Comparison of ENCODE assay signal across 22 mouse cellular contexts in genomic region chr3:101447239-101447638, GRCm38 (mm10).
DNase-seq lines count a peak whose midpoint lies in the region; ATAC-seq and TF ChIP-seq lines count a peak whose summit lies in the region.
"Had no signal": no experiment of that assay in that cellular context is flagged by ENCODE, and none has a peak within 500 bp of the region (broad histone marks: within the 10 kb centered on the region; RNA-seq: fewer than 3 reads in every experiment).

No protein-coding gene starts in this region.

- no peak overlapping the region for H3K4me2 ChIP-seq in hindbrain, embryonic 12.5 days (replicated peaks)
- no peak overlapping the region for H3K4me2 ChIP-seq in midbrain, embryonic 11.5 days
- H3K4me2 ChIP-seq: embryonic facial prominence, embryonic 13.5 days; forebrain, embryonic 12.5 days; heart, embryonic 12.5 days; hindbrain, embryonic 15.5 days had no signal

- WGBS in hindbrain, embryonic 10.5 days: 81% methylated on average over 4 of the region's 4 CpGs
- 84% methylated on average over 4 of the region's 4 CpGs for WGBS in hindbrain, embryonic 12.5 days
- 72% methylated on average over 4 of the region's 4 CpGs for WGBS in midbrain, embryonic 11.5 days
- 87% methylated on average over 4 of the region's 4 CpGs for WGBS in midbrain, embryonic 10.5 days
- WGBS in olfactory bulb, adult 2 months: 65% methylated on average over 4 of the region's 4 CpGs

- H3K27ac ChIP-seq in hindbrain, embryonic 10.5 days: peak overlapping the region; percentile 53; the same call in 1 of the 2 replicates
- no peak overlapping the region for H3K27ac ChIP-seq in hindbrain, embryonic 12.5 days
- no peak overlapping the region for H3K27ac ChIP-seq in midbrain, embryonic 11.5 days (ENCODE audit: low read depth, low read length)
- no peak overlapping the region for H3K27ac ChIP-seq in midbrain, embryonic 10.5 days (replicated peaks)
- peak overlapping the region; percentile 96 for H3K27ac ChIP-seq in olfactory bulb, adult 2 months (ENCODE audit: insufficient read depth, low read depth, low read length)
- H3K27ac ChIP-seq: embryonic facial prominence, embryonic 13.5 days; forebrain, embryonic 12.5 days; hindbrain, embryonic 15.5 days had no signal

- TF ChIP-seq CTCF in olfactory bulb, adult 2 months (IDR thresholded peaks at IDR 0.05; ENCODE audit: insufficient read depth, low read depth, low read length): no peak

- H3K27me3 ChIP-seq in hindbrain, embryonic 10.5 days (ENCODE audit: insufficient read depth, poor library complexity, severe bottlenecking): no peaks in the 10 kb centered on the region
- no peaks in the 10 kb centered on the region for H3K27me3 ChIP-seq in hindbrain, embryonic 12.5 days
- no peaks in the 10 kb centered on the region for H3K27me3 ChIP-seq in midbrain, embryonic 11.5 days (ENCODE audit: control insufficient read depth, insufficient read depth, low read length)
- H3K27me3 ChIP-seq in midbrain, embryonic 10.5 days (ENCODE audit: low read depth, poor library complexity, severe bottlenecking): no peaks in the 10 kb centered on the region
- H3K27me3 ChIP-seq: embryonic facial prominence, embryonic 13.5 days; forebrain, embryonic 12.5 days; heart, embryonic 12.5 days; hindbrain, embryonic 15.5 days had no signal

- no peak for ATAC-seq in hindbrain, embryonic 12.5 days (ENCODE audit: low FRiP score)
- no peak for ATAC-seq in midbrain, embryonic 11.5 days (ENCODE audit: low FRiP score)
- ATAC-seq in monocyte, adult 5-6 weeks (replicated peaks; ENCODE audit: insufficient number of reproducible peaks, low FRiP score, low TSS enrichment, poor library complexity, severe bottlenecking): no peak
- ATAC-seq: activated CD4-positive, CD25-positive, alpha-beta regulatory T cell, adult 4 months; CD4-positive, CD25-positive, alpha-beta regulatory T cell, adult 4 months; forebrain, postnatal 0 days had no signal

- H3K4me1 ChIP-seq in hindbrain, embryonic 10.5 days (replicated peaks): peaks cover 25% of the 10 kb centered on the region
- H3K4me1 ChIP-seq in hindbrain, embryonic 12.5 days: peaks cover 17% of the 10 kb centered on the region
- H3K4me1 ChIP-seq in midbrain, embryonic 11.5 days (ENCODE audit: control insufficient read depth, insufficient read depth, low read length): no peaks in the 10 kb centered on the region
- peaks cover 17% of the 10 kb centered on the region for H3K4me1 ChIP-seq in midbrain, embryonic 10.5 days
- peaks cover 61% of the 10 kb centered on the region for H3K4me1 ChIP-seq in olfactory bulb, adult 2 months (ENCODE audit: control insufficient read depth, insufficient read depth, low read length)

- H3K36me3 ChIP-seq in hindbrain, embryonic 10.5 days: peaks cover 17% of the 10 kb centered on the region
- peaks cover 20% of the 10 kb centered on the region for H3K36me3 ChIP-seq in hindbrain, embryonic 12.5 days
- no peaks in the 10 kb centered on the region for H3K36me3 ChIP-seq in midbrain, embryonic 11.5 days (ENCODE audit: control insufficient read depth, insufficient read depth, low read length)
- peaks cover 15% of the 10 kb centered on the region for H3K36me3 ChIP-seq in midbrain, embryonic 10.5 days
- H3K36me3 ChIP-seq: forebrain, embryonic 12.5 days had no signal

- H3K9ac ChIP-seq in hindbrain, embryonic 12.5 days: no peak overlapping the region
- no peak overlapping the region for H3K9ac ChIP-seq in midbrain, embryonic 11.5 days (ENCODE audit: low read length)
- H3K9ac ChIP-seq: embryonic facial prominence, embryonic 13.5 days; forebrain, embryonic 12.5 days; forebrain, postnatal 0 days; heart, embryonic 12.5 days; hindbrain, embryonic 15.5 days had no signal

- H3K9me3 ChIP-seq in hindbrain, embryonic 10.5 days: no peaks in the 10 kb centered on the region
- no peaks in the 10 kb centered on the region for H3K9me3 ChIP-seq in hindbrain, embryonic 12.5 days (replicated peaks)
- no peaks in the 10 kb centered on the region for H3K9me3 ChIP-seq in midbrain, embryonic 11.5 days (ENCODE audit: control insufficient read depth, low read length)
- no peaks in the 10 kb centered on the region for H3K9me3 ChIP-seq in midbrain, embryonic 10.5 days (replicated peaks)
- H3K9me3 ChIP-seq: embryonic facial prominence, embryonic 13.5 days; forebrain, embryonic 12.5 days; G1E; heart, embryonic 12.5 days; hindbrain, embryonic 15.5 days had no signal

- H3K4me3 ChIP-seq in hindbrain, embryonic 10.5 days: no peak overlapping the region
- H3K4me3 ChIP-seq in hindbrain, embryonic 12.5 days: no peak overlapping the region
- H3K4me3 ChIP-seq in midbrain, embryonic 11.5 days (ENCODE audit: low read depth, low read length): no peak overlapping the region
- no peak overlapping the region for H3K4me3 ChIP-seq in midbrain, embryonic 10.5 days
- no peak overlapping the region for H3K4me3 ChIP-seq in olfactory bulb, adult 2 months (ENCODE audit: insufficient read depth, low read depth, low read length)
- H3K4me3 ChIP-seq: embryonic facial prominence, embryonic 13.5 days; forebrain, embryonic 12.5 days; heart, embryonic 12.5 days; hindbrain, embryonic 15.5 days had no signal

- DNase-seq in hindbrain, embryonic 10.5 days (ENCODE audit: low spot score): no peak
- DNase-seq in midbrain, embryonic 11.5 days (ENCODE audit: low spot score, missing footprints): peak; percentile 8
- no peak for DNase-seq in midbrain, embryonic 10.5 days (ENCODE audit: low spot score)
- DNase-seq in ES-CJ7 (ENCODE audit: low read depth, low spot score): peak; percentile 76
- DNase-seq in gastrocnemius, postnatal 4 days (ENCODE audit: low spot score in 2 of 2): no peak
- DNase-seq: adrenal gland, postnatal 14 days; B cell, adult 2 months; cerebellum, adult 18-20 months; cerebellum, adult 9-11 months; cerebellum, postnatal 36 days; forebrain, postnatal 0 days; gastrocnemius, postnatal 14 days had no signal

- no peak for TF ChIP-seq POLR2A in olfactory bulb, adult 2 months (IDR thresholded peaks at IDR 0.05; ENCODE audit: insufficient read depth, low read depth, low read length)

Comparison
In these comparisons a context has a peak if more than half of its experiments do, and no peak if none do; other contexts are left out.
1. DNase-seq: peak in midbrain, embryonic 11.5 days (single experiment) and ES-CJ7 (single experiment); none in hindbrain, embryonic 10.5 days (single experiment), midbrain, embryonic 10.5 days (single experiment) and gastrocnemius, postnatal 4 days (0 of 2).
2. H3K27ac ChIP-seq: peak in hindbrain, embryonic 10.5 days (single experiment) and olfactory bulb, adult 2 months (single experiment); none in hindbrain, embryonic 12.5 days (single experiment), midbrain, embryonic 11.5 days (single experiment) and midbrain, embryonic 10.5 days (single experiment).